Mouse (Mus musculus) liver, embryonic 14.5 days (tissue): ENCODE results near the gene Kif5c. TPM values are rescaled to one million over a fixed set of nuclear protein-coding genes. Genes with fewer than 3 reads are reported as not detected.

Experiments
- ATAC-seq: fragments of 200-750 bp; cut with Nextera tagmentation; 2 replicates; pipeline ENCODE4 v1.8.0; 2017; ENCODE audit warnings: moderate number of reproducible peaks, mild to moderate bottlenecking, moderate library complexity; ENCODE audit not compliant: insufficient read depth
- DNase-seq, 3 experiments: peaks; one replicate each; pipeline ENCODE4 v3.0.0-alpha.2; 2012 to 2013; ENCODE audit warnings: low read depth in 3 of 3, low spot score in 3 of 3
- H3K27ac ChIP-seq: fragments of 300-500 bp; sonication (generic); 2 replicates; pipeline ENCODE4 v1.5.1; 2014; ENCODE audit warnings: moderate library complexity, mild to moderate bottlenecking, control low read depth, inconsistent platforms
- H3K27me3 ChIP-seq: fragments of 300-500 bp; sonication (generic); 2 replicates; pipeline ENCODE4 v1.6.1; 2014; ENCODE audit warnings: mild to moderate bottlenecking, low read length, moderate library complexity; ENCODE audit not compliant: control insufficient read depth, insufficient read depth
- H3K36me3 ChIP-seq: fragments of 300-500 bp; sonication (generic); replicated peaks from 2 replicates; pipeline ENCODE4 v1.6.1; 2014; ENCODE audit warnings: low read depth; ENCODE audit not compliant: control insufficient read depth, insufficient read depth
- H3K4me1 ChIP-seq, 2 experiments: fragments of 200-500 bp in 1 of 2; fragments of 300-500 bp in 1 of 2; sonication (generic) in 1 of 2; replicated peaks; 2 replicates each; pipeline ENCODE4 v1.6.1; 2012 to 2014; ENCODE audit warnings: antibody characterized with exemption in 1 of 2, inconsistent platforms in 1 of 2, low read length in 1 of 2; ENCODE audit not compliant: control insufficient read depth in 2 of 2, insufficient read depth in 2 of 2
- H3K4me2 ChIP-seq: fragments of 300-500 bp; sonication (generic); 2 replicates; pipeline ENCODE4 v1.6.1; 2014; ENCODE audit warnings: low read depth, mild to moderate bottlenecking, control low read depth, moderate library complexity
- H3K4me3 ChIP-seq, 2 experiments: fragments of 200-500 bp in 1 of 2; fragments of 300-500 bp in 1 of 2; sonication (generic) in 1 of 2; 2 replicates each; pipeline ENCODE4 v1.5.1; 2012 to 2014; ENCODE audit warnings: low read depth in 2 of 2, low read length in 2 of 2, mild to moderate bottlenecking in 2 of 2, control low read depth in 1 of 2, inconsistent platforms in 1 of 2, moderate library complexity in 1 of 2; ENCODE audit not compliant: insufficient read depth in 1 of 2
- H3K9ac ChIP-seq: fragments of 300-500 bp; sonication (generic); replicated peaks from 2 replicates; pipeline ENCODE4 v1.6.1; 2014; ENCODE audit warnings: mild to moderate bottlenecking, control low read depth, moderate library complexity
- H3K9me3 ChIP-seq: fragments of 300-500 bp; sonication (generic); 2 replicates; pipeline ENCODE4 v1.6.1; 2016; ENCODE audit warnings: low read length, mixed read lengths; ENCODE audit not compliant: control insufficient read depth
- CTCF ChIP-seq: IDR thresholded peaks from 2 replicates; pipeline ENCODE4 v1.5.1; 2016; ENCODE audit warnings: antibody characterized with exemption, low read depth, control low read depth
- EP300 ChIP-seq: IDR thresholded peaks from 2 replicates; pipeline ENCODE4 v1.6.1; 2016; ENCODE audit warnings: antibody characterized with exemption, low read depth
- WGBS: fragments of 180-500 bp; shearing (Covaris S2); extraction: QIAGEN DNeasy Blood & Tissue Kit; methylation state at CpG from one replicate; pipeline ENCODE4 v1.1.7; 2014; ENCODE audit not compliant: insufficient replicate concordance; 5-methylcytosine and 5-hydroxymethylcytosine counted together
- polyA plus RNA-seq, 2 experiments: library from polyadenylated mRNA; depleted of rRNA in 1 of 2; stranded (reverse) in 1 of 2; unstranded in 1 of 2; fragments of >200 nt; fragmentation: Nextera tagmentation in 1 of 2; extraction: Ambion mirVana in 1 of 2; gene quantifications; 2 replicates each; pipeline versions ENCODE4 v1.2.1 to v1.2.3; 2012 to 2014

Gene Kif5c
- polyA plus RNA-seq, 2 experiments, result 0.10 to 0.17 TPM

- 48% methylated on average over 2 of the region's 2 CpGs for WGBS
- no peak overlapping the region for H3K9ac ChIP-seq
Measured at GRCm38 (mm10) chr2:49684808-49685207, 65.7 kb downstream of the Kif5c start.

GRCm38 (mm10) chr2:49690421-49690826, 71.3 kb downstream of the Kif5c start:
- WGBS, result 69% methylated on average over 9 of the region's 9 CpGs
- TF ChIP-seq CTCF (no peak), EP300 (no peak)

More at GRCm38 (mm10) chr2:49684808-49685207, 65.7 kb downstream of the Kif5c start:
- H3K27me3 ChIP-seq, result no peaks in the 10 kb centered on the region
- H3K4me1 ChIP-seq, result no peaks in the 10 kb centered on the region
- no peaks in the 10 kb centered on the region for H3K36me3 ChIP-seq
- ATAC-seq, result no peak
- DNase-seq, result no peak
- TF ChIP-seq CTCF, result no peak
- no peak for TF ChIP-seq EP300
- no peak overlapping the region for H3K27ac ChIP-seq
- H3K4me3 ChIP-seq, result no peak overlapping the region
- no peak overlapping the region for H3K4me2 ChIP-seq
- no peaks in the 10 kb centered on the region for H3K9me3 ChIP-seq

DNA sequence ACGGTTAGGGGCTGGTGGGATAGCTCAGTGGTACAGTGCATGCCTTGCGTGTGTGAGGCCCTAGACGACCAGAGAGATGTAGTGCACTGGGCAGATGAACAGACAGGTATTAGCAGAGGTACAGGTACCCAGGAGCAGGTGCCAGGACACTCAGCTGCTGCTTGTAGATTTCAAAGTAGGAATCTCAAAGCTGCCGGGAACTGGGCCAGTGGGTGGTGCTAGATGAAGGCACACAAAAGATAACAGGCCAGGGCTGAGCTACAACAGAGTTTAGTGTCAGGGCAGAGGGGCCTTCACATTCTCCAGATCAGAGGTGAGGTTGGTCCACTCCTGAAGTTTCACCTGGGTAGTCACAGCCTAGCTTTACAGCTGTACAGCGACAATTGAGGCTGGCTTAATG, 72.3 kb downstream of the Kif5c start:
- no peak overlapping the region for H3K9ac ChIP-seq
- WGBS, result 60% methylated on average over 5 of the region's 5 CpGs
- no peak overlapping the region for H3K4me2 ChIP-seq
- DNase-seq, result no peak
- no peak for ATAC-seq
- H3K4me1 ChIP-seq, result no peaks in the 10 kb centered on the region
- H3K36me3 ChIP-seq, result no peaks in the 10 kb centered on the region
- H3K4me3 ChIP-seq, result no peak overlapping the region
- no peaks in the 10 kb centered on the region for H3K9me3 ChIP-seq
- H3K27ac ChIP-seq, result no peak overlapping the region
- no peaks in the 10 kb centered on the region for H3K27me3 ChIP-seq
- TF ChIP-seq EP300 (no peak), CTCF (no peak)

More at GRCm38 (mm10) chr2:49690421-49690826, 71.3 kb downstream of the Kif5c start:
- Histone ChIP-seq H3K4me3 (no peak overlapping the region), H3K36me3 (no peaks in the 10 kb centered on the region), H3K4me1 (no peaks in the 10 kb centered on the region), H3K27me3 (no peaks in the 10 kb centered on the region), H3K9ac (no peak overlapping the region), H3K4me2 (no peak overlapping the region), H3K27ac (no peak overlapping the region), H3K9me3 (no peaks in the 10 kb centered on the region)
- DNase-seq (no peak), ATAC-seq (no peak)

GRCm38 (mm10) chr2:49694727-49695126, 75.6 kb downstream of the Kif5c start:
- WGBS, result 65% methylated on average over 10 of the region's 10 CpGs
- no peaks in the 10 kb centered on the region for H3K4me1 ChIP-seq
- no peak overlapping the region for H3K9ac ChIP-seq
- no peak for DNase-seq
- TF ChIP-seq EP300, result no peak
- no peak for TF ChIP-seq CTCF
- no peaks in the 10 kb centered on the region for H3K27me3 ChIP-seq
- no peak for ATAC-seq
- H3K9me3 ChIP-seq, result no peaks in the 10 kb centered on the region
- H3K4me3 ChIP-seq, result no peak overlapping the region
- H3K27ac ChIP-seq, result no peak overlapping the region
- no peaks in the 10 kb centered on the region for H3K36me3 ChIP-seq
- no peak overlapping the region for H3K4me2 ChIP-seq

DNA sequence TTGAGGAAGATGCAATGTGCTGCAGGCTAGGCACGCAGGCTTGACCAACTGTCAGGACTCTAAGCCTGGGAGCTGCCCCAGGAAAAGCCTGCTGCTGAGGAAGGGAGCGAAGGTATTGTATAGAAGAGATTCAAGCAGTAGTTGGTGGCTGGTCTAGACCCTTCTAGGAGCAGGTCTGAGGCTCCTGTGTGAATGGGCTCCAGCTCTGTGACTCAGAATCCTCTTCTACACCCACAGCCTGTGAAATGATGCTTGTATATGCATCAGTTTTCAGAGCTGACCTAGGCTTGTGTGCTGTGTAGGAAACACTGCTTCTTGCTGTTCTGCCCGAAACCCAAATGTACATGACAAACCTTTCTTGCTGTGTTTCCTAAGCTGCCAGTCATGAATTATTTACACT, 76.4 kb downstream of the Kif5c start:
- DNase-seq (no peak), ATAC-seq (no peak)
- 58% methylated on average over 3 of the region's 3 CpGs for WGBS
- Histone ChIP-seq H3K4me2 (no peak overlapping the region), H3K9ac (no peak overlapping the region), H3K27ac (no peak overlapping the region), H3K36me3 (no peaks in the 10 kb centered on the region), H3K27me3 (no peaks in the 10 kb centered on the region), H3K4me3 (no peak overlapping the region), H3K4me1 (no peaks in the 10 kb centered on the region), H3K9me3 (no peaks in the 10 kb centered on the region)
- TF ChIP-seq EP300 (no peak), CTCF (no peak)

GRCm38 (mm10) chr2:49698851-49699250, 79.8 kb downstream of the Kif5c start:
- no peaks in the 10 kb centered on the region for H3K4me1 ChIP-seq
- WGBS, result 64% methylated on average over 5 of the region's 5 CpGs
- H3K4me3 ChIP-seq, result no peak overlapping the region
- H3K9ac ChIP-seq, result no peak overlapping the region
- ATAC-seq (no peak), DNase-seq (no peak)
- no peaks in the 10 kb centered on the region for H3K36me3 ChIP-seq
- H3K9me3 ChIP-seq, result no peaks in the 10 kb centered on the region
- H3K27ac ChIP-seq, result no peak overlapping the region
- TF ChIP-seq CTCF (no peak), EP300 (no peak)
- H3K4me2 ChIP-seq, result no peak overlapping the region
- no peaks in the 10 kb centered on the region for H3K27me3 ChIP-seq
